Mouse (Mus musculus): ENCODE measurements at regions not wholly inside any gene's neighbourhood (a gene's known extent, or its start where the extent isn't known, plus 50 kb on each side); places are given as distances from the start of the nearest gene placed in this dataset.

DNA sequence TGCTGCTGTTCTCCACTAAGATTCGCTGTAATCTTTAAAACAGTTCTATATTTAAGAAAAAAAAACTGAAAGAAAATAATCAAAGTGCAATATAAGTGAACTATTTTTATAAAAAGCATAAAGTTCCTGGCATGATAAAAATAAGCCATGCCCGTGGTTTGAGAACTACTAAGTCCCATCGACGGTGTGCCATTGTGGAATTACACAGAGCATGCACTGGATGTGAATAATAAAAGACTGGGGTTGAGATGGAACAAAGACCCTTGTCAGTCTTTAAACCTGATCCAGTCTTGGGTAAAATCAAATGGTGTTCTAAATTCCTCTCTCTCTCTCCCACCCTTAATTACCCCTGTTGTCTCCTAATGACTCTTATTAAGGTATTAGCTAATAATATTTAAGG lies 137.7 kb upstream of the Gpc5 start:
- TF ChIP-seq CTCF (IDR thresholded peaks at IDR 0.05; ENCODE audit: extremely low read depth, insufficient read length, insufficient replicate concordance, low read depth, low read length) (no peak), POLR2A (IDR thresholded peaks at IDR 0.05; ENCODE audit: low read depth, low read length) (no peak)
